Mouse (Mus musculus): ENCODE measurements around the gene Olfr1491.

Olfr1491 gene

GRCm38 (mm10) chr19:13696968-13697367 lies at the start of gene Olfr1491:
Gene Olfr1491 (plus strand): TSS chr19:13697268.
- no peak for DNase-seq (ENCODE audit: low spot score)

- DNase-seq (ENCODE audit: low spot score) = no peak
Observed at GRCm38 (mm10) chr19:13650791-13651190, 46.3 kb upstream of the Olfr1491 start, which contains the start of gene Olfr1490. Gene Olfr1490 (plus strand): TSS chr19:13651091.

GRCm38 (mm10) chr19:13722978-13723377 lies 25.9 kb downstream of the Olfr1491 start, which contains the start of gene Olfr1493-ps1:
Gene Olfr1493-ps1 (plus strand): TSS chr19:13723278.
- DNase-seq (ENCODE audit: low spot score) = no peak

- no peak for DNase-seq (ENCODE audit: low spot score)
Observed at GRCm38 (mm10) chr19:13739428-13739827, 42.4 kb downstream of the Olfr1491 start, which contains the start of gene Olfr1494. Gene Olfr1494 (plus strand): TSS chr19:13739728.

- no peak for DNase-seq (ENCODE audit: low spot score)
Observed at GRCm38 (mm10) chr19:13749366-13749765, 52.3 kb downstream of the Olfr1491 start.

Measured in testis, postnatal 14 days (tissue).